Mouse (Mus musculus): ENCODE measurements around the gene Lexm. TPM values are rescaled to one million over a fixed set of nuclear protein-coding genes. Genes with fewer than 3 reads are reported as not detected.

Gene Lexm
- total and polyA plus RNA-seq, 3 experiments: 0.19 to 0.21 TPM; not detected in 1

DNA sequence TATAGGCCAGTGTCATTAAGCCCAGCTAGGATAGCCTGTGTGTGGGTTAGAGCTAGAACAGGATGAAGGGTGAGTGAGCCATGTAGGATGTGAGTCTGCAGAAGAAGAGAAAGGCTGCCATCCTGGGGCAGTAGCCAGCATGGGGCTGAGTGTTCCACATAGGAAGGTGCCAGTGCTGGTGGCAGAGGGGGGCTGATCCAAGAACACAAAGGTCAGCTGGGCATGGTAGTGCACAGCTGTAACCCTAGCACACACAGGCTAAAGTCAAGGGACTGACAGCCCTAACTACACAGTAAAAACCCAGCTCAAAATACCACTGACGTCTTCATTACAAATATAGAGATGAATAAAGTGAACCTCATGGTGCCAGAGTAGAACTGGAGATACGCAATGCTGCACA, 49.5 kb upstream of the Lexm start:
- H3K4me2 ChIP-seq (ENCODE audit: insufficient read depth, low read depth, poor library complexity, severe bottlenecking): no peak overlapping the region
- peaks cover 90 to 100% of the 10 kb centered on the region in 2 experiments for H3K36me3 ChIP-seq (replicated peaks in 1 of 2; ENCODE audit: control insufficient read depth in 1 of 2, insufficient read depth in 1 of 2, low read length in 1 of 2)
- in situ Hi-C loops (cut with MboI; ENCODE audit: low pct_ligation_motif_present, low pct_unique_long_range_greater_than_20kb, low sequenced_read_pairs) (no loop called here), dilution Hi-C loops (cut with MboI; ENCODE audit: extremely low pct_ligation_motif_present, extremely low pct_unique_long_range_greater_than_20kb, low sequenced_read_pairs) (no loop called here)
- TF ChIP-seq MEF2A (IDR thresholded peaks at IDR 0.05; ENCODE audit: borderline replicate concordance, low read depth, low read length) (no peak), MAX (IDR thresholded peaks at IDR 0.05; ENCODE audit: low read length) (no peak), JUND (conservative IDR thresholded peaks at IDR 0.05; ENCODE audit: low read depth, low read length) (no peak), MXI1 (IDR thresholded peaks at IDR 0.05; ENCODE audit: low read depth, low read length) (no peak), USF1 (IDR thresholded peaks at IDR 0.05; ENCODE audit: low read depth, low read length) (no peak)
- no peak overlapping the region for H3K27ac ChIP-seq (ENCODE audit: insufficient read depth, low read depth)
- no peak for DNase-seq (ENCODE audit: extremely low read depth)
- no peaks in the 10 kb centered on the region for H3K27me3 ChIP-seq (replicated peaks)
- H3K4me1 ChIP-seq (ENCODE audit: control insufficient read depth in 1 of 2, insufficient read depth in 2 of 2): no peaks in the 10 kb centered on the region
- H3K9me3 ChIP-seq (replicated peaks; ENCODE audit: low read length): no peaks in the 10 kb centered on the region
- H3K9ac ChIP-seq (ENCODE audit: insufficient read depth, low read depth): no peak overlapping the region
- H3K4me3 ChIP-seq (replicated peaks in 1 of 3; ENCODE audit: low read depth in 2 of 3, low read length in 2 of 3, poor library complexity in 1 of 3): no peak overlapping the region
- no peaks in the 10 kb centered on the region for H3K79me2 ChIP-seq (replicated peaks; ENCODE audit: control insufficient read depth, extremely low read depth, insufficient read depth, poor library complexity, severe bottlenecking)

DNA sequence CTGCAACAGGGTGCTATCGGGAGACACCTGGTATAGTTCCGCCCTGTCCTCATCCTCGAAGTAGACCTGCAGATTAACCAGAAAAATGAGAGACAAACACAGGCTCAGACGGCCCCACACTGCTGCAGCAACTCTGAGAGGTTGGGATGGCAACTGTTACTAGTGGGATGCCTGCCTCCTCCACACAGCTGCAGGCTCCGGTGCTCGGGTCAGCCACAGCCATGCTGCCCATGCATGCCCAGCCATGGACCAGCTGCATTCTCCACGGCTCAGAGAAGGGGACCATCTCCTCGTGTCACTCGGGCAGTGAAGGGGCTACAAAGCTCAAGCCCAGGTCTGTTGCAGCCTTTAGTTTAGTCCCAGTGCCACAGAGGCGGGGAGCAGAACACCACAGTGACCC, 48.6 kb upstream of the Lexm start:
- H3K9me3 ChIP-seq (replicated peaks; ENCODE audit: low read length): no peaks in the 10 kb centered on the region
- in situ Hi-C loops (cut with MboI; ENCODE audit: low pct_ligation_motif_present, low pct_unique_long_range_greater_than_20kb, low sequenced_read_pairs): no loop called here
- H3K27me3 ChIP-seq (replicated peaks): no peaks in the 10 kb centered on the region
- dilution Hi-C loops (cut with MboI; ENCODE audit: extremely low pct_ligation_motif_present, extremely low pct_unique_long_range_greater_than_20kb, low sequenced_read_pairs): no loop called here
- no peaks in the 10 kb centered on the region for H3K4me1 ChIP-seq (ENCODE audit: control insufficient read depth in 1 of 2, insufficient read depth in 2 of 2)
- no peak overlapping the region for H3K4me2 ChIP-seq (ENCODE audit: insufficient read depth, low read depth, poor library complexity, severe bottlenecking)
- peaks cover 92 to 100% of the 10 kb centered on the region in 2 experiments for H3K36me3 ChIP-seq (replicated peaks in 1 of 2; ENCODE audit: control insufficient read depth in 1 of 2, insufficient read depth in 1 of 2, low read length in 1 of 2)
- H3K4me3 ChIP-seq (replicated peaks in 1 of 3; ENCODE audit: low read depth in 2 of 3, low read length in 2 of 3, poor library complexity in 1 of 3): no peak overlapping the region
- DNase-seq (ENCODE audit: extremely low read depth): no peak
- TF ChIP-seq MAFK (IDR thresholded peaks at IDR 0.05; ENCODE audit: insufficient replicate concordance, low read length) (no peak), SMC3 (IDR thresholded peaks at IDR 0.05; ENCODE audit: low read depth, low read length) (no peak), ZMIZ1 (IDR thresholded peaks at IDR 0.05; ENCODE audit: low read depth, low read length) (no peak), MAZ (IDR thresholded peaks at IDR 0.05; ENCODE audit: low read depth, low read length) (no peak), CTCF (conservative IDR thresholded peaks at IDR 0.05 in 1 of 2, IDR thresholded peaks at IDR 0.05 in 1 of 2; ENCODE audit: low read depth in 2 of 2, low read length in 2 of 2) (no peak), MAX (IDR thresholded peaks at IDR 0.05; ENCODE audit: low read length) (no peak), PAX5 (IDR thresholded peaks at IDR 0.05; ENCODE audit: low read length) (no peak), E2F4 (IDR thresholded peaks at IDR 0.05; ENCODE audit: insufficient replicate concordance, low read depth, low read length) (no peak), NELFE (IDR thresholded peaks at IDR 0.05; ENCODE audit: low read depth, low read length) (no peak), MEF2A (IDR thresholded peaks at IDR 0.05; ENCODE audit: borderline replicate concordance, low read depth, low read length) (no peak), TBP (conservative IDR thresholded peaks at IDR 0.05; ENCODE audit: low read depth, low read length) (no peak), USF2 (conservative IDR thresholded peaks at IDR 0.05; ENCODE audit: low read depth, low read length) (no peak), MXI1 (IDR thresholded peaks at IDR 0.05; ENCODE audit: low read depth, low read length) (no peak)
- H3K27ac ChIP-seq (ENCODE audit: insufficient read depth, low read depth): no peak overlapping the region
- H3K9ac ChIP-seq (ENCODE audit: insufficient read depth, low read depth): no peak overlapping the region
- no peaks in the 10 kb centered on the region for H3K79me2 ChIP-seq (replicated peaks; ENCODE audit: control insufficient read depth, extremely low read depth, insufficient read depth, poor library complexity, severe bottlenecking)
